Mouse (Mus musculus) gastrocnemius, adult 2 months (tissue): ENCODE results near the gene Shroom2. TPM values are rescaled to one million over a fixed set of nuclear protein-coding genes. Genes with fewer than 3 reads are reported as not detected.

Source experiments
- DNase-seq: peaks from one replicate; pipeline ENCODE4 v3.0.0; 2022
- H3K27ac ChIP-seq: fragments of 200-600 bp; 2 replicates; pipeline ENCODE4 v1.8.1; 2022; ENCODE audit warnings: mild to moderate bottlenecking
- H3K4me3 ChIP-seq: fragments of 200-600 bp; 2 replicates; pipeline ENCODE4 v1.8.1; 2022; ENCODE audit warnings: mild to moderate bottlenecking, moderate library complexity
- CTCF ChIP-seq: fragments of 200-600 bp; IDR thresholded peaks from 2 replicates; pipeline ENCODE4 v1.8.1; 2022; ENCODE audit warnings: antibody characterized with exemption, mild to moderate bottlenecking, moderate library complexity
- intact Hi-C: fragments of 180-260 bp; cut with DNase I; formaldehyde crosslinking; loops from one replicate; pipeline ENCODE4 v1.15.1; 2025
- total RNA-seq, 2 experiments: library from RNA; stranded (reverse); gene quantifications; 2 replicates each; pipeline ENCODE4 v1.2.3; 2021

Gene Shroom2
- total RNA-seq, 2 experiments from 2014 or later, result 0.69 to 1.8 TPM

DNA sequence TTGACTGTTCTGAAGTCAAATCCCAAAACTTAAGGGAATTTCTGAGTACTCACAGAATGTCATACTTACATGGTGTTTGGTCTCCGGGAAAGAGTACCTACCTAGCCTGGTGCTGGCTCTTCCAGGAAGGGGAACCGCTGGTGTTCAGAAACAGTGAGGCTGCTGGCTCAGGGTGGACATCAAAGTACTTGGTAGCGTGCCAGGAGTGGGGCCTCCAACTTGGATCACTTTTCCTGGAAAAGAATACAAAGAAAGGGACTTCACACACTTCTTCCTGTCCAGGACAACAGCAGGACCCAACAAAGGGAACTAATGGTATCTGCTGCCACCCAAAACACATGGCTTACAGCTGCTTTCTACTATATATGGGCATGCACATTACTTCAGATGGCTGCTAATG lies 95.8 kb downstream of the Shroom2 start:
- no peak for TF ChIP-seq CTCF
- H3K27ac ChIP-seq, result no peak overlapping the region
- H3K4me3 ChIP-seq, result no peak overlapping the region
- intact Hi-C loops, result no loop called here
- DNase-seq, result no peak

DNA sequence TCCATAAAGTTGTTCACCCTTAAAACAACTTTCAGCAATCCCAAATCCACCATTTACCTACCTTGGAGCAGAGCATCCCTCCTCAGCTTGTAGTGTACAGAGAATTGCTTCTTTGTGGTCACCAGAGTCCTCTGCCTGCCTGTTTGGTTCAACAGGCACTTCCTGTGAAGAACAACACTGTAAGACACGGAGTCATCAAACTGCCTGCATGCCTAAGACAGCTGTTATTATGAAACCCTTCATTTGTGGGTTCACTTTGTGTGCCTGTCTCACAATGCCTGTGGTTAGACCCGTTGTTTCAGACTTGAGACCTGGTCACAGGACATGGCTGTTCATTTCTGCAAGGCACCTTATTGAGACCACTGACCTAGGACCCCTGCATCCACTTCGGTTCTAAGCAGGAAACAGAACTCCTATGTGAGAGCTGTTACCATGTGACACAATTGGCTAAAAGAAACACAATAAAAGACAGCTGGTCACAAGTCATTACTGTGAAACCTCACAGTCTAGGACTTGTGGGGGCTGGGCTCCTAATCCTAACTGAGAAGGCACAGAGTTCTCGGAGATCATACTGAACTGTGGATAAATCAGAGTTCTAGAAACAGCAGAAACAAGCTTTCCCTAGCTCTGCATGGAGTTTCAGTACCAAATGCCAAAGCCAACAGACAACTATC lies 111.8 kb downstream of the Shroom2 start:
- Histone ChIP-seq H3K4me3 (no peak overlapping the region), H3K27ac (no peak overlapping the region)
- intact Hi-C loops, result no loop called here
- TF ChIP-seq CTCF, result no peak
- DNase-seq, result no peak

DNA sequence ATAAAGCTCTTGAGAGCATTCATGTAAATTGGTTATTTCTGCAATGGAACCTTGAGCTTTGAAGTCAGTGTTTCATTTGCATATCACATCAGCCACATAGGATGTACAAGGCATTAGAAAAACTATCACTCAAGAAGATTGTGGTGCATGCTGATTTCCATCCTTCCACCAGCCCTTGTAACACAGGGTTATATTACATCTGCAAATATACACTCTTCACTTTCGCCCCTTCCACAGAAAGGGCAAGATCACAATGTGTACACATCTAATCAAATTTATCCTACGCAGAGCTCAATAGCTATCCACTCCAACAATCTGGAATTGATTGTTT lies 112.7 kb downstream of the Shroom2 start:
- DNase-seq, result no peak
- TF ChIP-seq CTCF, result no peak
- no peak overlapping the region for H3K27ac ChIP-seq
- no peak overlapping the region for H3K4me3 ChIP-seq
- intact Hi-C loops, result no loop called here

DNA sequence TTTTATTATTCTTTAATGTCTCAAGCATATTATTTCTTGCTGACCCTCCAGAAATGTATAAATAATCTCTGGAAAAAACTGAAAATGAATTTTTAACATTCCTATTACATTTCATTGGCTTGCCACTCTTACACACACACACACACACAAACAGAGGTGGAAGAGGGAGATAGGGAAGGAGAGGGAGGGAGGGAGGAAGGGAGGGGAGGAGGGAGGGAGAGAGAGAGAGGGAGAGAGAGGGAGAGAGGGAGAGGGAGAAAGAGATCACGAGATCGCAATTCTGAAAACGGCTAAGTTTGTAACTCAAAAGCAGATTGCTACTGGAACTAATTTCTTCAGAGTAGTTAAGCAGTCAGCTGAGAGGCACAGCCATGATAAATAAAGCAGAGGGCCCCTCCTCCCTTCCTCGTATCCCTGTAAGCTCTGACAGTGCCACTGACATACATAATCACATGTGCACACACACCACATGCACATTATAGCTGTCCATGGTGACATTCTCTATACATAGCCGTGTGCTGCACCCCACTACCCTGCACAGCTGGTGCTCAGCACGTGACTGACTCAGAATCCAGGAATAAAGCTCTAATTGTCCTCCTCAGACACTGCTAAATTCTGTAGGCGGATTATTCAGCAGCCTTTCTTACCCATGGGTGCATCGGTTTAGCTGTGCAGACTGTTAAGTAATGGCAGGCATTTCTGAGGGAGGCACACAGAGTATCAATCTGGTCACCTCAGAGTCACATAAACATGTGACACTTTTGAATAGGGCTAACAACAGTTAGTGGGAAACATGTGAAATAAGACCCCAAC lies 113.3 kb downstream of the Shroom2 start:
- intact Hi-C loops, result no loop called here
- no peak for TF ChIP-seq CTCF
- DNase-seq, result no peak
- H3K27ac ChIP-seq, result no peak overlapping the region
- H3K4me3 ChIP-seq, result no peak overlapping the region

DNA sequence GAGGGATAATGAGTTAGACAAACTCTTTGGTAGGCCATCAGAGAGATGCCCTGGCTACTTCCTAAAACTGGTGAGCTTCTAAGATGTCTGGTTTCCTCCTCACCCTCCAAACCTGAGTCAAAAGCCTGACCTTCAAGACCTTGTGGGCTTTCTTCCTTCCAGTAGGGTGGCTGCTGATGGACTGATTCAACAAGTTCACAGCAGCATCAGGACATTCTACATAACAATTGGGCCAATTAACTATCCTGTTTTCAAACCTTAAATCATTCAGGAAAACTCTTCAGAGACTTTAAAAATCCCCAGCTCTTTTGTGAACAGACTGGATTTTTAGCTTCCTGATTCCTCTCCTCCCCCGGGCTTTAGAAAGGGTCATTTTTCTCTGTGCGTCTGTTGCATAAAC lies 116.6 kb downstream of the Shroom2 start:
- no peak for TF ChIP-seq CTCF
- Histone ChIP-seq H3K27ac (no peak overlapping the region), H3K4me3 (no peak overlapping the region)
- no peak for DNase-seq
- intact Hi-C loops, result no loop called here

DNA sequence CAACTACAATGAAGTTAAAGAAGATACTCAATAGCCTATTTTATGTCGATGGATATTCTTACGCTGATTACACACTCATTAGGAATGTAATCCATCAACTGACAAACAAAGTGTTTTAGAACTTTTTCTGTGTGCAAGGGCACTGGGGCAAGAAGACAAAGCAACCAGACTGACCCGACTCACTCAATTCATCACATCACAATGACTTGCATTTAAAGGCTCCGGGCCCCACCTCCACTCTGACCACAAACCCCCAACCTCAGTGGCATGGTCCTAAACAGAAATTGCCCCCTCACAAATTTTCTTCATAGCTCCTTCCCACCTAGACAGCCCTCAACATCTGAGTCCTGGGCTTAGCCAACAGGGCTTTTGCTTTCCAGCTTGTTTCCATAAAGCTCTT lies 124.4 kb downstream of the Shroom2 start:
- no peak overlapping the region for H3K4me3 ChIP-seq
- DNase-seq, result no peak
- no peak for TF ChIP-seq CTCF
- intact Hi-C loops, result no loop called here
- H3K27ac ChIP-seq, result no peak overlapping the region

DNA sequence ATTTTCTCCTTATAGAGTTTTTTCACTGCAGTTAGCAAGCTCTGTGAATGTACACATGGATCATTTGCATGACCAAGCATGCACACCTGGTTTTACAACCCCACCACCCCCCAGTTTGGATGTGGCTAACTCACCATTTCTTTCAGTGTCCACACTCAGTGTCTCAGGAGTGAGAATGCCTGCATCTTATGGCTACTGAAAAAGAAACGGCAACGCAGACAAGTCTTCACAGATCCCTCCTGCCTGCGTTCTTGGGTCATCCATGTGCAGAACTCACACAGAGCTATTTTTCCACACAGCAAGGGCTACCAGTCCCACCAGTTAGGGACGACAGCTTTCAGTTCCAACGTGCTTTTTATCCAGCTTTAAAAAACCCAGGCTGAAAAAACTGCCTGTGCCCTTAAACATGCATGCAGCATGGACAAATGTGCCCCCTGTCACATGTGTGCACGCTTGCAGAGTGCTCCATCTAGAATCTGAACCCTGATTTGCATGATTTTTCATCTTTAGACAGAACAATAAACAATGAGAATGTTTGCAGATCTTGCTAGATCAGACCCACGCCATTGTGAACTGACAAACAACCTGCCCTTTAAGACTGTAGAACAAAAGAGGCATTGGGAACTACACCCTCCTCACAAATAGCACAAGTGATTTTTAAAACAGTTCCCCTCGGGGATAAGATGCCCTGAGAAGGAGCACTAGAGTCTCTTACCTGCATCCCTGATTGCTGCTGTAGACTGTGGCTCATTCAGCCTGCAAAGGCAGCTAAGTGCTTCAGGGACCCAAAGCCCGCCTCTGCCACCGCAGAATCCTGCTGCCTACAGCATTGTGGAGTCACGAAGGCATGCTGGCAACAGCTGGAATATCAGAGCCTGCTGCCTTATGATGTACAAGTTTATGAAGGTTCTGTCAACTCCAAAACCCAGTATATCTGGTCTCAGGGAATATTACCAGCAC lies 125.3 kb downstream of the Shroom2 start:
- no peak for DNase-seq
- no peak overlapping the region; the same call in 1 of the 2 replicates for H3K27ac ChIP-seq
- intact Hi-C loops, result no loop called here
- no peak for TF ChIP-seq CTCF
- H3K4me3 ChIP-seq, result no peak overlapping the region; the same call in 1 of the 2 replicates

DNA sequence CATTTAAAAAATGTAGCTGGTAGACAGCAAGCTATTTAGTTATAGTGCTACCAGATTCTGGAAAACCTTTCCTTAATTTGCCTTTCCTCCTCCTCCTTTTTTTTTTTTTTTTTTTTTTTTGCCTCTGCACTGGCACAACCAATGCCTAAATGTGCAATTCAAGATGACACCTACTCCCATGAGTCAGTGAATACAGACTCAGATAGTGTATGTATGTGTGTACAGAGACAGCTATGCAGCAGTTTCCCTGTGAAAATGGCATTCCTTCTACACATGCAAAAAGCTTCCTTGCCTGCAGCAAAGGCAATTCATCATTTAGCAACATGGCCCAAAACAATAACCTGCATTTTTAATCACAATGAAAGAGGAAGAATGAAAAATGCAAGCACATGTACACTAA lies 126.1 kb downstream of the Shroom2 start:
- H3K4me3 ChIP-seq, result no peak overlapping the region
- intact Hi-C loops, result no loop called here
- no peak for DNase-seq
- TF ChIP-seq CTCF, result no peak
- H3K27ac ChIP-seq, result no peak overlapping the region

DNA sequence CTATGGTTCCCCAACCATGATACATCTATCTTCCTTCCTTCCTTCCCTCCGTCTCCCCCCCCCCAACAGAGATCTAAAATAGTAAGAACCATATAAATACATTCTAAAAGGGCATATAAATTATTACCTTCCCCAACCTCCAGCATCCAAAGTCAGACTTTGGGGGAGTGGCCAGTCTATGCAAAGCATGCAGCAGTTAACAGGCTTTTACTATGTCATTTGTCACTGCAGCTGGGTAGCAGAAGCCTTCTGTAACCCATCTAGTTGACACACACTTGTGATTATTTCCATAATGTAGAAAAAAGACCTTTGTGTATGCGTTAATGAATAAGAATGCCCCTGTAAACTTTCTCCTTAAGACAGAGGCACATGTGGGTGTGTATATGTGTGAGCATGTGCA lies 126.6 kb downstream of the Shroom2 start:
- DNase-seq, result no peak
- Histone ChIP-seq H3K4me3 (no peak overlapping the region), H3K27ac (no peak overlapping the region)
- no peak for TF ChIP-seq CTCF
- intact Hi-C loops, result no loop called here

DNA sequence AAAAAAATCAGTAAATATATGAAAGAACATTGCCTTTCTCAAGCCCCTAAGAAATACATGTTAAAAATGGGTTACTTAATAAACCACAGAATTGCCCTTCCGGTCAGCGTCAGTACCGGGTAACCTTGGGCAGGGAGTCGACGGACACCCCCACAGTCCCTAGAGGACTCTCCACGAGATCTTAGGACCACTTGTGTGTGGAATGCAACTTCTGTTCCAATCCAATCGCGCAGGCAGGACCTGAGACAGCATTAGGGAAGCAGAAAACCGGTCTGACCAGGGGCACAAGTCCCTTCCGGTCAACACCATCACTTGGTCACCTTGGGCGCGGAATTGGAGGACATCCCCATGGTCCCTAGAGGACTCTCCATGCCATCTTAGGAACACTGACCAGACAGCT lies 133.9 kb downstream of the Shroom2 start:
- DNase-seq, result no peak

DNA sequence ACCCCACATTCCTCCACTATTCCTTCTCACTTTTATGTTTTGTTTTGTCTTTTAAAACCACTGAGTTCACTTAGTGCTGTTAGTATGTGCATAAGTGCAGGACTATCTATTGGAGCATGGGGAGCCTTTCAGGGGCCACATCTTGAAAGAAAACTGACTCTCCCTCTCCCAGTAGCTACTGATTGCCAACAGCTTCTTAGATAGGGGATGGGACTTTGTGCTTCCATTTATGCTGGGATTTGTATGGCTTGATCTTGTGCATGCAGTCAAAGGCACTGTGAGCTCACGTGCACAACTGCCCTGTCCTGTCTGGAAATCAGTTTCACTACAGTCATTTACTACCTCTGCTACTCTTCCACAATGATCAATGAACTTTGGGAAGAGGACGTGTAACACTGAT lies 147.9 kb downstream of the Shroom2 start:
- no peak for DNase-seq
- Histone ChIP-seq H3K4me3 (no peak overlapping the region), H3K27ac (no peak overlapping the region)
- intact Hi-C loops, result no loop called here
- TF ChIP-seq CTCF, result no peak

More for the DNA sequence above, 133.9 kb downstream of the Shroom2 start:
- Histone ChIP-seq H3K4me3 (no peak overlapping the region), H3K27ac (no peak overlapping the region)
- TF ChIP-seq CTCF, result no peak
- intact Hi-C loops, result no loop called here

DNA sequence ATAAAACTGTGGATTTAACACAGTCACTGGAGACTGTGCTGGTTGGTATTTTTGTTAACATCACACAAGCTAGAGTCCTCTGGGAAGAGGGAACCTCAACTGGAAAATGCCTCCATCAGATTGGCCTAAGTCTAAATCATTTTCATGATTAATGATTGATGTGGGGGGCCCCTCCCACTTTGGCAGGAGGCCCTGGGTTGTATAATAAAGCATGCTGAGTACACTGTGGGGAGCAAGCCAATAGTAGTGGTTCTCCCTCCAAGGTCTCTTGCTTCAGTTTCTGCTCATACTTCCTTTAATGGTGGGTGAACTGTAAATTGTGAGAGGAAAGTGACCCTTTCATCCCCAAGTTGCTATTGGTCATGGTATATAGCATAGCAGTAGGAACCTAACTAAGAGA lies 148.3 kb downstream of the Shroom2 start:
- no peak overlapping the region for H3K27ac ChIP-seq
- intact Hi-C loops, result no loop called here
- H3K4me3 ChIP-seq, result no peak overlapping the region
- no peak for TF ChIP-seq CTCF
- DNase-seq, result no peak

DNA sequence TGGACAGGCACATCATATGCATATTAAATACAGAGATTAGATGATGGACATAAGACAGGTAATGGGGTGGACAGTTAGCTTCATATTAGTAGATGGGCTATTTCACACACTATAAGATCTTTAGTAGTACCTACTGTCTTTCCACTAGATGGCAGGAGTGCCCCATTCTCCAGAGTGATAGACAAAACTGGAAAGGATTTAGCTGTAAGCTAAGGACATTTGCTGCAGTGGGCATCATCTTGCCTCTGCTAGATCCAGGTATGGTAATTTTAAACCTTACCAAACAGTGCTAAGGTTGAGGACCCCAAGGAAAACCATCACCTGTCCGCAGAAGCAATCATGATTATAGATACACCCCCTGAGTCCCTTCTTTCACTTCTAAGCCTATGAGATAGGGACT lies 150.8 kb downstream of the Shroom2 start:
- Histone ChIP-seq H3K4me3 (no peak overlapping the region), H3K27ac (no peak overlapping the region)
- intact Hi-C loops, result loop anchor here (10.0 kb wide), 1 partner anchor 196 kb away; no protein-coding TSS in a partner anchor
- TF ChIP-seq CTCF, result peak; percentile 57
- DNase-seq, result no peak
